Mouse (Mus musculus) ES-Bruce4 (cell line): ENCODE results near the gene Ergic1. TPM values are rescaled to one million over a fixed set of nuclear protein-coding genes. Genes with fewer than 3 reads are reported as not detected.

ENCODE experiments used
- H3K27ac ChIP-seq: 2 replicates; pipeline ENCODE4 v1.5.1; 2012; ENCODE audit warnings: low read length, inconsistent platforms; ENCODE audit not compliant: insufficient read depth
- H3K27me3 ChIP-seq: 2 replicates; pipeline ENCODE4 v1.6.1; 2012; ENCODE audit warnings: mild to moderate bottlenecking, low read length, inconsistent platforms; ENCODE audit not compliant: control insufficient read depth, poor library complexity, insufficient read depth, severe bottlenecking
- H3K36me3 ChIP-seq: 2 replicates; pipeline ENCODE4 v1.6.1; 2012; ENCODE audit warnings: inconsistent platforms, mild to moderate bottlenecking, low read length, moderate library complexity; ENCODE audit not compliant: control insufficient read depth, poor library complexity, insufficient read depth, severe bottlenecking
- H3K4me1 ChIP-seq: one replicate; pipeline ENCODE4 v1.8.1; 2011; ENCODE audit warnings: low read length; ENCODE audit not compliant: control insufficient read depth, insufficient read depth
- H3K4me3 ChIP-seq: 2 replicates; pipeline ENCODE4 v1.5.1; 2011; ENCODE audit warnings: low read depth, mild to moderate bottlenecking, low read length
- H3K9ac ChIP-seq: 2 replicates; pipeline ENCODE4 v1.6.1; 2012; ENCODE audit warnings: low read depth, mild to moderate bottlenecking, inconsistent platforms; ENCODE audit not compliant: poor library complexity, severe bottlenecking
- H3K9me3 ChIP-seq: replicated peaks from 2 replicates; pipeline ENCODE4 v1.6.1; 2012; ENCODE audit warnings: mild to moderate bottlenecking, low read length, inconsistent platforms; ENCODE audit not compliant: control insufficient read depth, poor library complexity, insufficient read depth, severe bottlenecking
- CTCF ChIP-seq: IDR thresholded peaks from one replicate; pipeline ENCODE4 v1.8.1; 2011; ENCODE audit warnings: low read depth, low read length
- EP300 ChIP-seq: IDR thresholded peaks from 2 replicates; pipeline ENCODE4 v1.6.1; 2011; ENCODE audit warnings: low read depth, low read length; ENCODE audit not compliant: insufficient read depth
- POLR2A ChIP-seq: IDR thresholded peaks from one replicate; pipeline ENCODE4 v1.8.1; 2011; ENCODE audit warnings: low read length; ENCODE audit not compliant: insufficient read depth
- polyA plus RNA-seq: library from polyadenylated mRNA; stranded (reverse); fragments of >200 nt; gene quantifications from 2 replicates; pipeline ENCODE4 v1.2.4, GENCODE M21; 2011; ENCODE audit warnings: low read depth; ENCODE audit not compliant: missing spikeins, insufficient read depth, insufficient read length

Ergic1 gene
- polyA plus RNA-seq: 166 and 167 TPM in 2 replicates

GRCm38 (mm10) chr17:26561290-26561640 is at the start of gene Ergic1:
Ergic1 (plus strand) TSS chr17:26561489.
- TF ChIP-seq CTCF (no peak), POLR2A (peak; percentile 25)
- Histone ChIP-seq H3K36me3 (0 out of 2 replicates have a peak, but pooled peaks cover 4% of the 10 kb centered on the region), H3K27ac (peak within 1 kb of the TSS; percentile 90), H3K4me1 (peaks cover 2% of the 10 kb centered on the region), H3K9ac (peak within 1 kb of the TSS; percentile 65), H3K27me3 (no peaks in the 10 kb centered on the region), H3K4me3 (peak within 1 kb of the TSS; percentile 98), H3K9me3 (no peaks in the 10 kb centered on the region)

GRCm38 (mm10) chr17:26511816-26512774 is 49.2 kb upstream of the Ergic1 start:
- Histone ChIP-seq H3K36me3 (no peaks in the 10 kb centered on the region), H3K9ac (no peak overlapping the region), H3K4me3 (no peak overlapping the region), H3K9me3 (no peaks in the 10 kb centered on the region), H3K27ac (no peak overlapping the region), H3K4me1 (peaks cover 11% of the 10 kb centered on the region), H3K27me3 (no peaks in the 10 kb centered on the region)
- no peak for TF ChIP-seq EP300
- no peak for TF ChIP-seq CTCF
- TF ChIP-seq POLR2A: no peak

- TF ChIP-seq CTCF (no peak), POLR2A (no peak)
- Histone ChIP-seq H3K36me3 (no peaks in the 10 kb centered on the region), H3K9ac (no peak overlapping the region)
These were observed 48.3 kb upstream of the Ergic1 start for GRCm38 (mm10) chr17:26512961-26513360.

GRCm38 (mm10) chr17:26513459-26514290 is 47.6 kb upstream of the Ergic1 start:
- Histone ChIP-seq H3K4me3 (no peak overlapping the region), H3K36me3 (no peaks in the 10 kb centered on the region), H3K4me1 (peaks cover 11% of the 10 kb centered on the region), H3K9ac (no peak overlapping the region), H3K27ac (no peak overlapping the region), H3K27me3 (no peaks in the 10 kb centered on the region), H3K9me3 (no peaks in the 10 kb centered on the region)
- TF ChIP-seq EP300: no peak
- TF ChIP-seq CTCF: no peak
- TF ChIP-seq POLR2A: no peak

More at GRCm38 (mm10) chr17:26512961-26513360, 48.3 kb upstream of the Ergic1 start:
- Histone ChIP-seq H3K9me3 (no peaks in the 10 kb centered on the region), H3K4me1 (peaks cover 11% of the 10 kb centered on the region), H3K4me3 (no peak overlapping the region), H3K27ac (no peak overlapping the region), H3K27me3 (no peaks in the 10 kb centered on the region)

GRCm38 (mm10) chr17:26514581-26515030 is 46.7 kb upstream of the Ergic1 start:
- Histone ChIP-seq H3K27me3 (no peaks in the 10 kb centered on the region), H3K9ac (no peak overlapping the region), H3K27ac (no peak overlapping the region), H3K9me3 (no peaks in the 10 kb centered on the region), H3K4me1 (peaks cover 11% of the 10 kb centered on the region), H3K4me3 (no peak overlapping the region), H3K36me3 (no peaks in the 10 kb centered on the region)
- no peak for TF ChIP-seq CTCF
- TF ChIP-seq EP300: no peak
- no peak for TF ChIP-seq POLR2A
